Mouse (Mus musculus): ENCODE results near the gene Sidt2.

The Sidt2 gene

GRCm38 (mm10) chr9:45955107-45955963 lies at the start of gene Sidt2:
TSS of gene Sidt2 (minus strand) at chr9:45955258.
- DNase-seq = peak; percentile 86 to 88

DNA sequence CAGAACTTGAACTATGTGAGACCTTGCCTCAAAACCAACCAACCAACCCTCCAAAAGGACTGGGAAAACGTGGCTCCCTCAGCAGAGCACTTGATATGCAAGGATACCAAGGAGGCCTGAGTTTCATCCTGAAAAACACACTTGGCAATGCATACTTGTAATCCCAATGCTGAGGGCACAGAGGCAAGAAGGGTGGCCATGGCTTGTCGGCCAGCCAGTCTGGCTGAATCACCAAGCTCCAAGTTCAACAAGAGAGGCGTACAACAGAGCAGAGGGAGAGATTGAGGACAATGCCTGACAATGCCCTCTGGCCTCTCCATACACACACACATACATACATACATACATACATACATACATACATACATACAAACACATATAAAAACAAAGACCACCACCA lies 49.5 kb upstream of the Sidt2 start:
- no peak for DNase-seq

- peak; percentile 79 to 81 for DNase-seq
Observed at GRCm38 (mm10) chr9:46003729-46004128, 48.7 kb upstream of the Sidt2 start.

DNA sequence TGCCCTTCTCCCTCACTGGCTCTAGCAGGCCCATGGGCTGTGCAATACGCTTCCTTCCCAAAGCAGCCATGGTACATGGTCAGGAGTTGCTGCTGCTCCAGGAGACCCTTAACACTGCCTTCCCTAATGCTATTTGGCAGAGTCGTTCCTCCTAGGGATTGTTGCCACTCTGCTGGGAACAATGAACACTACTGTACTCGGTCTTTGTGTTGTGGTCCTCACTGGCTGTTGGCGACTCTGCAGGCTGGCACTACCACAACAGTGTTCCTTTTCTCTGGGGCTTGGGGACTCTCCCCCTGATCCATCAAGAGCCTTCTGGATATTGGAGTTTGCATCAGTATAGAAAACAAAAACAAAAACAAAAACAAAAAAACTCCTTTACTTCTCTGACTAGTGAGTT lies 44.0 kb upstream of the Sidt2 start:
- DNase-seq = no peak

DNA sequence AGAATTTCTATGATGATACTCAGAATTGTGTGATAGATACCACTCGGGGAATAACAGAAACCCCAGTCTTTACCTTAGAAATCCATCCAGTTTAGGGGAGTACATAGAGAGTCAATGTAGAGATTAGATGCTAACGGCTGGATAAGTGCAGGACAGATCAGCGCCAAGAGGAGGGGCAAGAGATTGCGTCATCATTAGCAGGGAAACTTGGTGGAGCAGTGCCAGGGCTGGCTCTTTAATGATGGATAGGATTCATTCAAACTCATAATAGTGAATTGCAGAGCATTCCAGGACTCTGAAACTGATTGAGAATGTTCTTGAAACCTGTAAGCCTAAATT lies 30.1 kb upstream of the Sidt2 start:
- DNase-seq = peak; percentile 14 to 24

- DNase-seq = peak; percentile 92 to 93
Observed at GRCm38 (mm10) chr9:45984409-45985228, 29.6 kb upstream of the Sidt2 start.

GRCm38 (mm10) chr9:45983676-45984408 lies 28.8 kb upstream of the Sidt2 start:
- DNase-seq = peak; percentile 9 to 27

GRCm38 (mm10) chr9:45981331-45981730 lies 26.3 kb upstream of the Sidt2 start:
- peak; percentile 33 to 37 for DNase-seq

GRCm38 (mm10) chr9:45980611-45981010 lies 25.6 kb upstream of the Sidt2 start:
- DNase-seq = no peak

- no peak for DNase-seq
Observed at GRCm38 (mm10) chr9:45979778-45980177, 24.7 kb upstream of the Sidt2 start.

- peak; percentile 11 to 14 for DNase-seq
Observed at GRCm38 (mm10) chr9:45976884-45977283, 21.8 kb upstream of the Sidt2 start.

DNA sequence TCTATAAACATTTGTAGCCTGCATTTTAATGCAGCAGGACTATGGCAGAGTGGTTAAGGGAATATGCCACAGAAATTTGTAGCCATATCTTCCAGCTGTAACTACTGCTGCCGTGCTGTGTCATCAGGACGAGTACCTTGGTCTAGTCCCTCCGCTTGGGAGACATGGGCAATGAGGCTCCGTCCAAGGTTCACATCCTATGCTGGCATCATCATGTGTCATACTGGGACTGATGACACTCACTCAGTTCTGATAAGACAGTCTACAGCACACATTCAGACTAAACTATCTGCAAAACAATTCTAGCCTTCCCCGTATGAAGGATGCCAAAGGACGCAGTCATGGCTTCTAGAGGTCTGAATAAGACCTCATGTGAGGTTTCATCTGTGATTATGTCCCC lies 8.5 kb upstream of the Sidt2 start:
- DNase-seq = no peak

- no peak for DNase-seq
Observed at GRCm38 (mm10) chr9:45961855-45962254, 6.8 kb upstream of the Sidt2 start.

GRCm38 (mm10) chr9:45959661-45960060 lies 4.6 kb upstream of the Sidt2 start:
- DNase-seq = no peak

- DNase-seq = no peak
Observed at GRCm38 (mm10) chr9:45958851-45959250, 3.8 kb upstream of the Sidt2 start.

- DNase-seq = no peak
Observed at GRCm38 (mm10) chr9:45958023-45958670, 3.1 kb upstream of the Sidt2 start.

DNA sequence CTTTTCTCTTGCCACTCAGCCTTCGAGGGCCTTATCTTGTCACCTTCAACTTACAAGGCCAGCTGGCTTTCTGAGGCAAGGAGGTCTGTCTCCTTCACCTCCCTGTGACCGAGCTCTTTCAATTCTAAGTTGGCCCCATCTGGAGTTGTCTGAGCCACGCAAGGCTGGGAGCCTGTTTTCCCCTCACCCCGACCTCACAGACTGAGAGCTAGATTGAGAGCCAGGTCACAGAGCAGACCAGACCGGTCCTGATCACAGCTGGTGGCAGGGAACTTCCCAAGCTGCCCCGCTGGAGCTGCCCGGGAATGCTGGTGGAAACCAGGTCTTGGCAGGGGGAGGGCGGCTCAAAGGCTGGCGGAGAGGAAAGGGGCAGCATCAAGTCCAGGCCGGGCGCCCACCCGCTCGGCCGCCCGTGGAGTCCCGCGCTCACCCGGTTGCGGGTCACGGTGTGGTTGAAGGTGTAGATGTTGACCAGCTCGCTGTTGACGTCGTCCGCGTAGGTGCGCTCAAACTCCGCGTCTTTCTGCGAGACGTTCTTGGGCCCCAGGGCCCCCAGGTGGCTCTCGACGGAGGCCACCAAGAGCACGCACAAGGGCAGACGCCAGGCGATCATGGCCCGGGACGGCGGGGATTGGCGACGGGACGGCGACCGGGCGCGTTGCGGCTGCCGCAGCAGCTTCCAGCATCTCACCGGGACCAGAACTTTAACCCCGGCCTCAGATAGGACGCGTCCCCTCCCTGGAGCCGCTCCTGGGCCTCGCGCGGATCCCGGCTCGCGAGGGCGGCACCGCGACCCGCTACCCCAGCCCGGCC lies 558 bp downstream of the Sidt2 start:
- DNase-seq = peak; percentile 60 to 66

- DNase-seq = no peak
Observed at GRCm38 (mm10) chr9:45953511-45954293, 1.4 kb downstream of the Sidt2 start.

DNA sequence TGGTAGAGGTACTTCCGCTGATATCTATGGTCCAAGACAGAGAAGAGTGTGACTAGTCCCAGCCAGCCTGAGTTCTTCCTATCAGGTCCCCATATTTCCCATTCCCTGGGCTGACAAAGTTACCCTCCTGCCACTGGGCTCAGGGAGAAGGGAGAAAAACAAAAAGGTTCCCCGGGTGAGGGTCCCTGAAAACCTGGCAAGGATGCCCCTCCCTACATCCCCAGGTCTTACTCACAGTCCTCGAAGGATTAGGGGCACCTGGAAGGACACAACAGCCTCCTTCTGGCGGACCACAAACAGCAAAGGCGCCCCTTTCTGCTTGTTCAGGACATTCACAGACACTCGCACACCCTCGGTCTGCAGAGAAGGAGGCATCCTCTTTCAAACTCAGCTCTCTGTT lies 2.2 kb downstream of the Sidt2 start:
- DNase-seq = no peak

DNA sequence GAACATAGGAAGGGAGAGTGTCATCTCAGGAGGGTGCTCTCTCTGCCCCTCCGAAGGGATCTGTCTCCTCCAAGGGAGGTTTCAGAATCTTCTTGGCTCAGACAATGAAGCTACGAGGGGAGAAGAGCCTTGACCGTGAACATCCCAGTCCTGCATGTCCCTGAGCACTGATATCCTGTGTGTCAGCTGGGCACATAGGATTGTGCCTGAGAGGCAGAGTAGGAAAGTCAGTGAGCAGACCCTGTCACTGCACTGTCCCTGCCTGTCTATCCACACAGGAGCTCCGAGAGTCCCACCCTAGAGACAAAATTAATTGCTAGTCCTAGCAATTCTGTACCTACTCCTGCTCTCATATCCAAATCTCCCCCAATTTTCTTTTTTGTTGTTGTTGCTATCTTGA lies 3.0 kb downstream of the Sidt2 start:
- DNase-seq = no peak

DNA sequence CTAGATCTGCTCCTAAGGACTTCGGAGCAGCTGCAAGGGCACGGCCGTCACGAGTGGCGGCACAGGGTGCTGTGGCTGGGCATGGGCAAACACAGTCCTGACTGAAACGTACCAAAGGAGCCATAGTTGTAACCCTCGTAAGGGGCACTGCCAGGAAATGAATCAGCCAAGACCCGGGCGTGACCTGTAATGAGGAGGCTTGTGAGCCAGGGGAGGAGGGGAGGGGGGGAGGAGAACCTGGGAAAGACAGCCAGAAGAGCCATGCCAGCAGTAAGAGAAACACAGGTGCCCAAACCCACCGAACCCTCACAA lies 8.2 kb downstream of the Sidt2 start:
- DNase-seq = no peak

Data from B cell, adult 2 months (primary cell).